Mouse (Mus musculus): ENCODE results near the gene Hira. TPM values are rescaled to one million over a fixed set of nuclear protein-coding genes. Genes with fewer than 3 reads are reported as not detected.
A peak's percentile ranks its signal among the peaks of the same experiment; 100 is the strongest.

Hira gene
- total and polyA plus RNA-seq, 2 experiments from 2014 or later = 19.2 to 73.1 TPM

- Histone ChIP-seq H3K4me1 (ENCODE audit: insufficient read depth, low read length) (peaks cover 4% of the 10 kb centered on the region; the same call in 1 of the 2 replicates), H3K27me3 (ENCODE audit: insufficient read depth, low read length) (no peaks in the 10 kb centered on the region), H3K36me3 (ENCODE audit: insufficient read depth, low read length) (peaks cover 21% of the 10 kb centered on the region), H3K27ac (ENCODE audit: low read depth, low read length) (peak overlapping the region; percentile 88), H3K4me3 (ENCODE audit: low read depth, low read length) (peak overlapping the region; percentile 89), H3K9ac (replicated peaks; ENCODE audit: low read length, poor library complexity, severe bottlenecking) (peak overlapping the region; percentile 81), H3K4me2 (ENCODE audit: low read depth, low read length, poor library complexity, severe bottlenecking) (peak overlapping the region; percentile 75), H3K9me3 (ENCODE audit: low read length) (no peaks in the 10 kb centered on the region)
- no peak for TF ChIP-seq CTCF (IDR thresholded peaks at IDR 0.05)
- DNase-seq (ENCODE audit: low spot score) (no peak), ATAC-seq (ENCODE audit: low FRiP score) (no peak; the same call in 1 of the 2 replicates)
- under 1% methylated on average over 17 of the region's 17 CpGs for WGBS
Observed at GRCm38 (mm10) chr16:18876091-18876441, 771 bp upstream of the Hira start.

GRCm38 (mm10) chr16:18877386-18878090, 701 bp downstream of the Hira start:
- under 1% methylated on average over 38 of the region's 43 CpGs for WGBS
- Histone ChIP-seq H3K27ac (ENCODE audit: low read depth, low read length) (peak overlapping the region; percentile 88), H3K4me3 (ENCODE audit: low read depth, low read length) (peak overlapping the region; percentile 89), H3K4me1 (ENCODE audit: insufficient read depth, low read length) (peaks cover 4% of the 10 kb centered on the region; the same call in 1 of the 2 replicates), H3K27me3 (ENCODE audit: insufficient read depth, low read length) (no peaks in the 10 kb centered on the region), H3K9me3 (ENCODE audit: low read length) (no peaks in the 10 kb centered on the region), H3K36me3 (ENCODE audit: insufficient read depth, low read length) (peaks cover 13% of the 10 kb centered on the region), H3K9ac (replicated peaks; ENCODE audit: low read length, poor library complexity, severe bottlenecking) (peak overlapping the region; percentile 81), H3K4me2 (ENCODE audit: low read depth, low read length, poor library complexity, severe bottlenecking) (peak overlapping the region; percentile 75)
- DNase-seq (ENCODE audit: low spot score) = peak; percentile 85
- peak; percentile 70 for TF ChIP-seq CTCF (IDR thresholded peaks at IDR 0.05)
- ATAC-seq (ENCODE audit: low FRiP score) = peak; percentile 44

- ATAC-seq (ENCODE audit: low FRiP score) (peak; percentile 1; the same call in 1 of the 2 replicates), DNase-seq (ENCODE audit: low spot score) (no peak)
- Histone ChIP-seq H3K4me2 (ENCODE audit: low read depth, low read length, poor library complexity, severe bottlenecking) (peak overlapping the region; percentile 75), H3K36me3 (ENCODE audit: insufficient read depth, low read length) (peaks cover 9% of the 10 kb centered on the region), H3K4me1 (ENCODE audit: insufficient read depth, low read length) (peaks cover 4% of the 10 kb centered on the region; the same call in 1 of the 2 replicates), H3K27ac (ENCODE audit: low read depth, low read length) (peak overlapping the region; percentile 88), H3K9ac (replicated peaks; ENCODE audit: low read length, poor library complexity, severe bottlenecking) (peak overlapping the region; percentile 81), H3K9me3 (ENCODE audit: low read length) (no peaks in the 10 kb centered on the region), H3K4me3 (ENCODE audit: low read depth, low read length) (peak overlapping the region; percentile 89), H3K27me3 (ENCODE audit: insufficient read depth, low read length) (no peaks in the 10 kb centered on the region)
- peak; percentile 30 for TF ChIP-seq CTCF (IDR thresholded peaks at IDR 0.05)
- 21% methylated on average over 20 of the region's 20 CpGs for WGBS
Observed at GRCm38 (mm10) chr16:18878091-18878720, 1.4 kb downstream of the Hira start.

GRCm38 (mm10) chr16:18884044-18884443, 7.2 kb downstream of the Hira start:
- TF ChIP-seq CTCF (IDR thresholded peaks at IDR 0.05) = no peak
- H3K4me3 ChIP-seq (ENCODE audit: low read depth, low read length) = no peak overlapping the region

GRCm38 (mm10) chr16:18893840-18894372, 17.1 kb downstream of the Hira start:
- H3K9ac ChIP-seq (replicated peaks; ENCODE audit: low read length, poor library complexity, severe bottlenecking) = no peak overlapping the region
- H3K9me3 ChIP-seq (ENCODE audit: low read length) = no peaks in the 10 kb centered on the region
- peaks cover 14% of the 10 kb centered on the region for H3K36me3 ChIP-seq (ENCODE audit: insufficient read depth, low read length)
- no peak for TF ChIP-seq CTCF (IDR thresholded peaks at IDR 0.05)
- no peak overlapping the region for H3K4me2 ChIP-seq (ENCODE audit: low read depth, low read length, poor library complexity, severe bottlenecking)
- no peak overlapping the region for H3K4me3 ChIP-seq (ENCODE audit: low read depth, low read length)
- H3K27me3 ChIP-seq (ENCODE audit: insufficient read depth, low read length) = no peaks in the 10 kb centered on the region
- 87% methylated on average over 4 of the region's 4 CpGs for WGBS
- H3K4me1 ChIP-seq (ENCODE audit: insufficient read depth, low read length) = no peaks in the 10 kb centered on the region
- H3K27ac ChIP-seq (ENCODE audit: low read depth, low read length) = no peak overlapping the region
- ATAC-seq (ENCODE audit: low FRiP score) = no peak
- no peak for DNase-seq (ENCODE audit: low spot score)

More at GRCm38 (mm10) chr16:18884044-18884443, 7.2 kb downstream of the Hira start:
- H3K9me3 ChIP-seq (ENCODE audit: low read length) = no peaks in the 10 kb centered on the region
- no peak overlapping the region for H3K4me2 ChIP-seq (ENCODE audit: low read depth, low read length, poor library complexity, severe bottlenecking)
- H3K27me3 ChIP-seq (ENCODE audit: insufficient read depth, low read length) = no peaks in the 10 kb centered on the region
- peaks cover 4% of the 10 kb centered on the region; the same call in 1 of the 2 replicates for H3K4me1 ChIP-seq (ENCODE audit: insufficient read depth, low read length)
- no peak for DNase-seq (ENCODE audit: low spot score)
- no peak for ATAC-seq (ENCODE audit: low FRiP score)
- H3K36me3 ChIP-seq (ENCODE audit: insufficient read depth, low read length) = peaks cover 3% of the 10 kb centered on the region; the same call in 1 of the 2 replicates
- H3K9ac ChIP-seq (replicated peaks; ENCODE audit: low read length, poor library complexity, severe bottlenecking) = no peak overlapping the region
- no peak overlapping the region for H3K27ac ChIP-seq (ENCODE audit: low read depth, low read length)

- Histone ChIP-seq H3K9ac (replicated peaks; ENCODE audit: low read length, poor library complexity, severe bottlenecking) (no peak overlapping the region), H3K27me3 (ENCODE audit: insufficient read depth, low read length) (no peaks in the 10 kb centered on the region), H3K4me2 (ENCODE audit: low read depth, low read length, poor library complexity, severe bottlenecking) (no peak overlapping the region), H3K27ac (ENCODE audit: low read depth, low read length) (no peak overlapping the region), H3K9me3 (ENCODE audit: low read length) (no peaks in the 10 kb centered on the region), H3K4me3 (ENCODE audit: low read depth, low read length) (no peak overlapping the region), H3K4me1 (ENCODE audit: insufficient read depth, low read length) (no peaks in the 10 kb centered on the region), H3K36me3 (ENCODE audit: insufficient read depth, low read length) (peaks cover 19% of the 10 kb centered on the region)
- DNase-seq (ENCODE audit: low spot score) (no peak), ATAC-seq (ENCODE audit: low FRiP score) (no peak)
- 92% methylated on average over 3 of the region's 3 CpGs for WGBS
- no peak for TF ChIP-seq CTCF (IDR thresholded peaks at IDR 0.05)
Observed at GRCm38 (mm10) chr16:18895249-18895648, 18.4 kb downstream of the Hira start.

All from midbrain, postnatal 0 days (tissue).